Mouse (Mus musculus) frontal cortex, postnatal 25 days (tissue): ENCODE results near the gene Rspo3.

Source experiments
- DNase-seq, 2 experiments: peaks; one replicate each; pipeline ENCODE4 v3.0.0; 2022; ENCODE audit warnings: low spot score in 2 of 2

The Rspo3 gene

DNA sequence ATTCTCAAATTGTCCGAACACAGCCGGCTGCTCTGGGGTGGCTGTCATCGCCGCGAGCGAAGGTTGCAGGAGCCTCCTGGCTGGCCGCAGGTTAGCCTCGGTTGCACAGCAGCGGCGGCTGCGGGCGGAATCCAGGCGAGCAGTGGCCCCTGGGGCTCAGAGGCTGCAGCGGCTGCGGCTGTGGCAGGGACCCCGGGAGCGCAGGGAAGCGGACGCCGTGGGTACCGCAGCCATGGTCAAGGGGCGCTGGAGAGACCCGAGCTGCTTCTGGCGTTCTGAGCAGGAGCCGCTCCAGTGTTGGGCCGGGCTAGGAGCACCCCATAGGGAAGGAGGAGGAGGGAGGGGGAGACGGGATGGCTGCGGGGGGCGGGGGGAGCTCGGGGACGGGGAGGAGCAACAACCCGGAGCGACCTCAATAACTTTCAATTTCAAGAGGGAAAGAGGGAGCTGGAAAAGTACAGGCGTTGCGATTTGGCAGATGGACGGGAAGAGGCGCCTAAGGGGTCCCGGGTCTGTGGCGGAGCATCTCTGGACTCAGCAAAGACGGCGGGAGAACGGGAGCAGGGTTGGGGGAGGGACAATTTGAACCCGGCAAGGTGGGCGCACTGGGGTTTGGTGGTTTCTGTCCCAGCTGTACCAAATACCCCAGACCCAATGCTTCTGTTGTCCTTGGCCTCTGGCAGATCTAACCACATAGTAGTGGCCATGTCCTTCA is at the start of gene Rspo3:
Gene Rspo3, minus strand, starts transcription at position 322 of the 715 bp plus-strand sequence.
- peak; percentile 13 to 26 for DNase-seq

DNA sequence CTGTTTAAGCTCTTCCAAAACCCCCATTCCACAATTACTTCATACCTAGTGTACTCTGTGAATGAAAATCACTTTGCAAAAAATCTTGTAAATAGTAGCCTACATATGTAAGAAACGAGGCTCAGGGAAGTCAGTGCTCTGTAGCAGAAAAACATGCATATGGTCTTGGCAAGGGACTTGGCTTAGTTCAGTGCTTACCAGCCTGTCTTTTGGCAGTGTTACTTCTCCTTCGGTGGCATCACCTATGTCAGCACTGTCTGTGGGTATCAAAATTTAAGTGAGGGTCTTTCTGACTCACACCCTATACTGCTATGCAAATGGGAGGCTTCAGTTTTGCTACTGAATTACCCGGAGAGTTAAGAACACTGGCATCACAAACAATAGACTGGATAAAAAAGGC is 46.3 kb upstream of the Rspo3 start:
- no peak for DNase-seq

DNA sequence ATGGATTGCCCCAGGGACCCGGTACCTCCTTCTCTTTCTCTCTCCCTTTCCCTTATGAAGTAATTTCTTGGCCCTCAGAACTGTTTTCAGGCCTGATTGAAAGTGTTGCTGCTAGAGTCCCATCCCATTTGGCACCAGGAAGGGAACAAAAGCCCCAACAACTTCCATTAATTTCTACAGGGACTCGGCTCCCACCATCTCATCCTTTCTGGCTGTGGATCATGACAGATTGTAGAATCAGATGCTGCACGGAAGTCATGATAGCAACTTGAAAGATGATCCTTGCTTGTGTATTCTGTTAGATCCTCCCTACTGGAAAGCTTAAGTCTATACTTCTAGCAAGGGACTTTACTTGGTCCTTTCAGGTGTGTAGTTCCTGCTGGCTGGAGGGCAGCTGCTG is 45.8 kb upstream of the Rspo3 start:
- no peak for DNase-seq

GRCm38 (mm10) chr10:29555983-29556382 is 20.3 kb upstream of the Rspo3 start:
- no peak for DNase-seq

DNA sequence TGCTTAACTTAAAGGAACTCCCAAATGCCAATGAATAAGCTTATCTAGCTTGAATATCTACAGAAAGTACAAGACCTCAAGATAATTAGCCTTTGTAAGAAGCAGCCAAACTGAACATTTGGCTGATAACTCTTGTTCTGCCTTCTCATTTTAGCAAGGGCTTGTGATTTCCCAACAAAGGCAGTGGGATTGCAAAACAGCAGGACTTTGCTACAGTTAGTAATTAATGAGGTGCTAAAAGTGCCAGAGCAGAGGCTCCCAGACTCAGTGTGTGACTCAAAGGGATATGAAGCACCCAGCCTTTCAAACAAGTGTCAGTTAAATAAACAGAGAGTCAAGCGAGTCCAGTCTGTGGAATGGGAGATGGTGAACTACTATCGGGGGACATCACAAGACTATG is 18.7 kb upstream of the Rspo3 start:
- no peak for DNase-seq

GRCm38 (mm10) chr10:29542982-29543381 is 7.3 kb upstream of the Rspo3 start:
- DNase-seq, result no peak

- DNase-seq, result no peak
These were observed 3.8 kb upstream of the Rspo3 start for GRCm38 (mm10) chr10:29539516-29539915.

DNA sequence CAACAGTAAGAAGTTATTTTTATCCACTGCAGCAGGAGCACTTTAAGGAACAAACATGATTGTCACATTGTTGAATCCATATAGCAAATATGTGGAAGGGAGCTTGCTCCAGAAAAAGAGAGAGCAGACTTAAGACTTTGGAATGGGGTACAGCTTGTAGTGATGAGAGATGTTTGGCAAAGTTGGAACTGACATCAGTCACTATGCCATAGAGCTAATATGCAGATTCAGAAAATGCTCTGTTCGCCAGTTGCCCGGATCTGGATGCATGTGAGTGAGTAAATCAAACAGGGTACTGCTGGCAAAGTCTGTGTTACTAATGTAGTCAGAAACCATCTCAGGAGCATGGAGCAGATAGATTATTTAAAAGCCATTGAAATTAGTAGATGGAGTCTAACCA is 3.1 kb upstream of the Rspo3 start:
- no peak for DNase-seq

- DNase-seq, result no peak
These were observed 838 bp downstream of the Rspo3 start for GRCm38 (mm10) chr10:29534830-29535227.

- no peak for DNase-seq
These were observed 1.5 kb downstream of the Rspo3 start for GRCm38 (mm10) chr10:29533846-29534829.

DNA sequence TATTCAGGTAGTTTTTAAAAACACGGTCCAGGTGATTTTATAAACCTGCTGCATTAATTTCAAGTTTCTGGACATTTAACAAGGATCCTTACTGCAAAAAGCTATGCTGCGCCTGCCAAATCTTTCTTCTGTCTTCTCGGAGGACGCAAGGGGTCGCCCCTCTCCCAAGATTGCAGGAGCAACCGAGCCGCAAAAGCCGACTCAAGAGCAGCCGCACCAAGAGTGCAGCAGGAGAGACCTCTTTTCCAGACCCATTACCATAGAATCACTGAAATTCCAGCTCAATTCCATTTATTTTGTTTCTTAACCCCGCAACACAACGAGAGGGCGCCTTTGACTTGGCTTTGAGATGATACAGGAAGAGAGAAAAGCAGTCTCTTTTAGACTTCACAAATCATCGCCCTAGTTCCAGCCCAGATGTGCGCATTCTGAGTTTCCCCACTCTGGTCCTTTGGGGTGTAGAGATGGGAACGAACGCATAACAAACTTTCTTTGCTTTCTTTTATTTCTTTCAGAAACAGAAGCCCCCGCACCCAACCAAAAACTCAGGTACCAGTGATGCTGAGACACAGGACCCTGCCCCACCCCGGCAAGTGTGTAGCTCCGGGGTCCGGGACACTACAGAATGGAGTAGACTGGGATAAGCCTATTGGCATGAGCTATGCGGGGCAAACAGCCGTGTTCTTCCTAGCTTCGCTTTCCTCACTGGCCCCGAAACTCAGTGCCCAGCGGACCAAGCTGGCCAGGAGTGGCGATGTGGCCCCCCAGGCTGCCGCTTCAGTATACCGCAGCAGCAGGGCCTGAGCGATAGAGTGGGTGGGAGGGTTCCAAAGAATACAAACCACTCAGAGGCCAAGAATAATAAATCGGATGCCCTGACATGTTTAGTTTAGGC is 2.6 kb downstream of the Rspo3 start:
- DNase-seq, result peak; percentile 57 to 74

DNA sequence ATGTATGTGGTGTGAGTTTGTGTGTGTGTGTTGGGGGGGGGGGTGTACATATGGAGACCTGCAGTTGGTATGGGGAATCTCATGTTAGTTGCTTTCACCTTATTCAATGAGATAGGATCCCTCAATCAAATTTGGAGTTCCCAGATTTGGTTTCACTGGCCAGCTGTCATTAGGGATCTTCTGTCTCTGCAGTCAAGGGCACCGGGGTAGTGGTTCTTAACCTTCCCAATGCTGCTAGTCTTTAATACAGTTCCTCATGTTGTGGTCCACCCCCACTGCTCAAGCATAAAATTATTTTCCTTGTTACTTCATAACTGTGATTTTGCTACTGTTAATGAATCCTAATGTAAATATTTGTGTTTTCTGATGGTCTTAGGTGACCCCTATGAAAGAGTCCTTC is 22.1 kb downstream of the Rspo3 start:
- no peak for DNase-seq

- DNase-seq, result no peak
These were observed 27.5 kb downstream of the Rspo3 start for GRCm38 (mm10) chr10:29508167-29508566.

DNA sequence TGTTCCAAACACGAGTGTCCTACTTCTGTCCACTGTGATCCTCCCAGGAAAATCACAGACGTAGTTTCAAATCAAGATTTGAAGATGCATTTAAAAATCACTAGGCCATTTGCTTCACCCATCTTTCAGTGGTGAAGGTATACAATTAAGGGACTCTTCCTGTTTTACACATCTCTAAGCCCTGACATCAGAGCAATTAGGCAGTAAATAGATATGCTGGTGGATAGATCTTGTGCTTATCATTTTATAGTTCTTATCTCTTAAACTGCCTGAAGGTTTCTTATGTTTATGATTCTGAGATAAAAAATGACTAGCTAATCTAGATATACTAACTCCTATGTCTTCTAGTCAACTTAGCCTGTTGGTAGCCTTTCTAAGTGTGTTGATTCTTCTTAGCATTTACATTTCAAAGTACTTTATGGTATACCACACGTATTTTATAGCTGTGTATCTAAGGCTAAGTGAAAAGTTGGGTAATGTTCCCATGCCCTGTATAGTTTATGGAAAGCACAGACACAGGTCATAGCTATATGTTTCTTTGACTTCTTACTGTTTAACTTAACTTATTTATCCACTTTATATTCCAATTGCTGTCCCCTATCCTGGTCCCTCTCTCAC is 38.4 kb downstream of the Rspo3 start:
- DNase-seq, result no peak

DNA sequence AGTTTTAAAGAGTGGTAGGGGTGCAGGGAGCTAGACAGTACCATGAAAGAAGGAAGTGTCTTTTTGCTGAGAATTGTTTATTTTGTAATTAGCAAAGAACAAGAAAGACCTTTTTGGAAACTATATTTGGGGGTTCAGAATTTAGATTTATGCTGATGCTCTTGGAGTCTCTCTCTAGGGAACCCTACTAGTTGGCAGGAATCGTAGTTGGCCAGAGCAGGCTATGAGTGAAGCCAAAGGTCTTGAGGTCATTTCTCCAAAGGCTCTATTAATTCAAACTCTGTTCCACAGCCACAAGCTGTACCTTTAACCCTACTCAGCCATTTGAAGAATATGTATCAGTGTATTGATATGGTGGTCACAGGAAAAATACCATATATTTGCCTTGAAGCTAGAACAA is 41.7 kb downstream of the Rspo3 start:
- no peak for DNase-seq

DNA sequence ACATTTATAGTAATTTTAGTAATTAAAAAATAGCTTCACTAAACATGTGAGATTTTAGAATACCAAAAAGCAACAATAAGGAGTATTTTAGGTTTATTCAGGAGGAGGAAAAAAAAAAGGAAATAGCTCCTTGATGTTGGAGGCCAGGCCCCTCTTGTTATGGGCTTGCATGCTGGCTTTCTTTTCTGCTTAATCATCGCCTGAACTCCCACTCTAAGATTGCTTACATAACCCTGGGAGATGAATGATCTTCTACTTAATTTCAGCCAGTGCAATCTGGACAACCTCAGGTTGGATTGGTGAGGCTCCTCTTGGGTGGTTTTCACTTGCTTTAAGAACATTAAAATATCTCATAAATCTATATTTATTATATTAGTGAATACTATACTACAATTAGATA is 54.7 kb downstream of the Rspo3 start:
- no peak for DNase-seq

GRCm38 (mm10) chr10:29479401-29479800 is 56.3 kb downstream of the Rspo3 start:
- DNase-seq, result no peak

- DNase-seq, result no peak
These were observed 65.2 kb downstream of the Rspo3 start for GRCm38 (mm10) chr10:29470454-29470853.

GRCm38 (mm10) chr10:29460100-29460499 is 75.6 kb downstream of the Rspo3 start:
- DNase-seq, result no peak

GRCm38 (mm10) chr10:29459632-29460031 is 76.0 kb downstream of the Rspo3 start:
- no peak for DNase-seq

- no peak for DNase-seq
These were observed 90.6 kb downstream of the Rspo3 start for GRCm38 (mm10) chr10:29445076-29445475.
